Mouse (Mus musculus) small intestine, adult 2 months (tissue): ENCODE results near the gene Pidd1. TPM values are rescaled to one million over a fixed set of nuclear protein-coding genes. Genes with fewer than 3 reads are reported as not detected.
A peak's percentile ranks its signal among the peaks of the same experiment; 100 is the strongest.

Experiments
- H3K27ac ChIP-seq: fragments of 200-500 bp; 2 replicates; pipeline ENCODE4 v1.5.1; 2012; ENCODE audit warnings: low read depth, low read length, control low read depth, inconsistent platforms; ENCODE audit not compliant: insufficient read depth
- H3K27me3 ChIP-seq: fragments of 200-500 bp; 2 replicates; pipeline ENCODE4 v1.6.1; 2012; ENCODE audit warnings: mild to moderate bottlenecking, moderate library complexity, low read length, inconsistent platforms; ENCODE audit not compliant: control insufficient read depth, insufficient read depth
- H3K36me3 ChIP-seq: fragments of 200-500 bp; 2 replicates; pipeline ENCODE4 v1.6.1; 2012; ENCODE audit warnings: mild to moderate bottlenecking, low read length, control low read depth, inconsistent platforms; ENCODE audit not compliant: control insufficient read depth, insufficient read depth
- H3K4me1 ChIP-seq: fragments of 200-500 bp; 2 replicates; pipeline ENCODE4 v1.6.1; 2012; ENCODE audit warnings: low read length, inconsistent platforms, mixed read lengths; ENCODE audit not compliant: control insufficient read depth, insufficient read depth, insufficient read length
- H3K4me3 ChIP-seq: fragments of 200-500 bp; 2 replicates; pipeline ENCODE4 v1.5.1; 2012; ENCODE audit warnings: low read depth, mild to moderate bottlenecking, control low read depth, inconsistent platforms, low read length, moderate library complexity
- CTCF ChIP-seq: fragments of 200-500 bp; IDR thresholded peaks from 2 replicates; pipeline ENCODE4 v1.5.1; 2012; ENCODE audit warnings: low read depth, mild to moderate bottlenecking, control low read depth, inconsistent platforms, low read length, moderate library complexity, mixed read lengths; ENCODE audit not compliant: insufficient replicate concordance, insufficient read length; ENCODE audit errors: extremely low read depth
- POLR2A ChIP-seq: fragments of 200-500 bp; IDR thresholded peaks from 2 replicates; pipeline ENCODE4 v1.6.1; 2012; ENCODE audit warnings: low read depth, mild to moderate bottlenecking, control low read depth, inconsistent platforms, low read length, moderate library complexity
- WGBS: fragments of 180-500 bp; shearing (Covaris S2); methylation state at CpG from one replicate; pipeline ENCODE4 v1.1.7; 2018; 5-methylcytosine and 5-hydroxymethylcytosine counted together
- polyA plus RNA-seq: library from polyadenylated mRNA; depleted of rRNA; stranded (reverse); fragments of >200 nt; gene quantifications from 2 replicates; pipeline ENCODE4 v1.2.3, GENCODE M21; 2012

Pidd1 gene
- polyA plus RNA-seq, 1 experiment = 13.9 TPM

GRCm38 (mm10) chr7:141472763-141473162 is 28.9 kb upstream of the Pidd1 start:
- Histone ChIP-seq H3K4me3 (no peak overlapping the region), H3K4me1 (peaks cover 37% of the 10 kb centered on the region), H3K27me3 (no peaks in the 10 kb centered on the region), H3K27ac (no peak overlapping the region), H3K36me3 (peaks cover 27% of the 10 kb centered on the region)
- 91% methylated on average over 6 of the region's 6 CpGs for WGBS
- no peak for TF ChIP-seq POLR2A
- TF ChIP-seq CTCF = no peak

DNA sequence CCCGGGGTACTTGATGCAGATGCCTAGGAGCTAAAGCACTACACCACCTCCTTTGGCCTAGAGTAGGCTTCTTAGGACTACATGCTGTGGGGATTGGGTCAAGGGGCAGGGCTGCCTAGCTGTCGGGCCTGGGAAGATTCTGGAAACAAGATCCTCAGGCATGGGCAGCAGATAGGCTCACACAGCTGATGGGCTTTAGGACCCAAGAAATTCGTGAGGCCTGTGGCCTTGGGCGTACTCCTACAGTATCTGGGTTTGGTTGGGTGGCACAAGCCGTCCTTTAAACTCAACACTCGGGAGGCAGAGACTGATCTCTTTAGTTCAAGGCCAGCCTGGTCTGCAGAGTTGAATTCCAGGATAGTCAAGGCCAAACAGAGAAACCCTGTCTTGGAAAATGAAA is 28.4 kb upstream of the Pidd1 start:
- peaks cover 27% of the 10 kb centered on the region for H3K36me3 ChIP-seq
- WGBS = 73% methylated on average over 6 of the region's 6 CpGs
- H3K4me3 ChIP-seq = no peak overlapping the region
- no peak overlapping the region for H3K27ac ChIP-seq
- TF ChIP-seq CTCF = no peak
- TF ChIP-seq POLR2A = no peak
- H3K4me1 ChIP-seq = peaks cover 36% of the 10 kb centered on the region
- H3K27me3 ChIP-seq = no peaks in the 10 kb centered on the region

GRCm38 (mm10) chr7:141471236-141471635 is 27.4 kb upstream of the Pidd1 start:
- 79% methylated on average over 1 of the region's 1 CpGs for WGBS
- Histone ChIP-seq H3K36me3 (peaks cover 27% of the 10 kb centered on the region), H3K4me3 (no peak overlapping the region), H3K27me3 (no peaks in the 10 kb centered on the region), H3K4me1 (peaks cover 34% of the 10 kb centered on the region), H3K27ac (no peak overlapping the region)
- TF ChIP-seq CTCF (no peak), POLR2A (no peak)

DNA sequence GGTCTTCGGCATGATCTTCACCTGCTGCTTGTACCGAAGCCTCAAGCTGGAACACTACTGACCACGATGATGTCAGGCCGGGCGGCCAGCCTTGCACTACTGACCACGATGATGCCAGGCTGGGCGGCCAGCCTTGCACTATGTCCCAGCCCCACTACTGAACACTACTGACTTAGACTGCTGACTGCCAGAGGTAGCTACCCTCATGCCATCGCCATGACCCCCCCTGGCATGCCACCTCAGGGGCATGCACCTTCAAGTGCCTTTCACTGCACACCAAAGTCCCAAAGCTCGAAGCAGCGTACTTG is 26.8 kb upstream of the Pidd1 start:
- H3K27ac ChIP-seq = no peak overlapping the region
- TF ChIP-seq CTCF (no peak), POLR2A (no peak)
- WGBS = 94% methylated on average over 10 of the region's 10 CpGs
- no peak overlapping the region for H3K4me3 ChIP-seq
- no peaks in the 10 kb centered on the region for H3K27me3 ChIP-seq
- H3K4me1 ChIP-seq = peaks cover 27% of the 10 kb centered on the region
- H3K36me3 ChIP-seq = peaks cover 27% of the 10 kb centered on the region

GRCm38 (mm10) chr7:141469901-141470636 is 26.2 kb upstream of the Pidd1 start:
- WGBS = 94% methylated on average over 18 of the region's 18 CpGs
- H3K4me3 ChIP-seq = no peak overlapping the region

DNA sequence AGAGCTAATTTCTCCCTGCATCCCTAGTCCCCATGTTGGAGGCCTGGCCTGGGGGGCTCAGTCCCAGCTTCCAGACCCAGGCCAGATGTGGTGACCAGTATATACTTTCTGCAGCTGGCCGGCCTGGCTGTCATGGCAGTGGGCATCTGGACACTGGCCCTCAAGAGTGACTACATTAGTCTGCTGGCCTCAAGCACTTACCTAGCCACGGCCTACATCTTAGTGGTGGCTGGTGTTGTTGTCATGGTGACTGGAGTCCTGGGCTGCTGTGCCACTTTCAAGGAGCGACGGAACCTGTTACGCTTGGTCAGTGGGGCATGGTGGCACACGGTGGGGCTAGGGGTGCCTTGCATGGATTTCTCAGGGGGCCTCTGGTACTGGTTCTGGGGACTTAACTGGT is 25.5 kb upstream of the Pidd1 start:
- H3K4me3 ChIP-seq = 0 out of 2 replicates have a peak overlapping the region, but pooled peaks have one; percentile 21
- WGBS = 91% methylated on average over 6 of the region's 6 CpGs
- TF ChIP-seq CTCF = no peak
- TF ChIP-seq POLR2A = no peak
- peaks cover 27% of the 10 kb centered on the region for H3K36me3 ChIP-seq
- H3K4me1 ChIP-seq = peaks cover 36% of the 10 kb centered on the region
- H3K27ac ChIP-seq = peak overlapping the region; percentile 87
- H3K27me3 ChIP-seq = no peaks in the 10 kb centered on the region

More at GRCm38 (mm10) chr7:141469901-141470636, 26.2 kb upstream of the Pidd1 start:
- peaks cover 29% of the 10 kb centered on the region for H3K4me1 ChIP-seq
- peaks cover 27% of the 10 kb centered on the region for H3K36me3 ChIP-seq
- TF ChIP-seq CTCF = no peak
- no peak for TF ChIP-seq POLR2A
- H3K27ac ChIP-seq = no peak overlapping the region
- H3K27me3 ChIP-seq = no peaks in the 10 kb centered on the region

DNA sequence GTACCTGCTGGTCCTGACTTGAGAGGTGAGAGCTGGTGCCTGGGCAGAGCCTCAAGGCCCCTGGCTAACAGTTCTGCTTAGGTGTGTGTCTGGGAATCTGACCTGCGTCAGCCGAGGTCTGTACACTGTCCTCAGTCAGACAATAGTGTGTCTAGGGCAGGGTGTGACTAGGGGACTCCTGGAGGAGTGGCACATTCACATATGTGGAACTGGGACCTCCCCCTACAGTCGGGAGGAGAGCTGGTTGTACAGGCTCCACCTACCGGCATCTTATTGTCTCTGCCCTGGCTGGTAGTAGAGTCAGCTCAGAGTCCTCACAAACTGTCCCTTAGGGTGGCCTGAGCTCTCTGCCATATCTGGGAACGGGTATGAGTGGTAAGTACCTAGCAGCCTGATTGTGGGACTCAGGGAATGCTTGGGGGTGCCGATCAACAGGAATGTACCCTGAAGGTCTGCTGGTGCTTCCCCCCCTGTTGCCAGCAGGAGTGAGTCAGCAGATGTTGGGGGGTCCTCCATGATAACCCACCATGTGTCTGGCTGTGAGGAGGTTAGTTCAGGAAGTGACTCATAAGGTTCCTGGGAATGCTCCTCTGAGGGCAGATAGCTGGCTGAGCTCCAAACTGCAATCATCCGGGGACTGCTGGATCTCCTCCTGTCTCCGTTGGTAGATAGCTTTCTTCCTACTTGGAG is 24.8 kb upstream of the Pidd1 start:
- H3K4me3 ChIP-seq = peak overlapping the region; percentile 76
- TF ChIP-seq POLR2A (no peak), CTCF (peak; percentile 42; the same call in 1 of the 2 replicates)
- H3K27me3 ChIP-seq = no peaks in the 10 kb centered on the region
- 4% methylated on average over 8 of the region's 8 CpGs for WGBS
- peak overlapping the region; percentile 87 for H3K27ac ChIP-seq
- H3K4me1 ChIP-seq = peaks cover 33% of the 10 kb centered on the region
- peaks cover 27% of the 10 kb centered on the region for H3K36me3 ChIP-seq
